Mouse (Mus musculus) heart, postnatal 0 days (tissue): ENCODE measurements around the gene Yy1.

Experiments used
- CTCF ChIP-seq: IDR thresholded peaks from 2 replicates; pipeline ENCODE4 v1.5.1; 2016; ENCODE audit warnings: antibody characterized with exemption, control low read depth, low read depth
- EP300 ChIP-seq: IDR thresholded peaks from 2 replicates; pipeline ENCODE4 v1.6.1; 2016; ENCODE audit warnings: antibody characterized with exemption, low read depth

DNA sequence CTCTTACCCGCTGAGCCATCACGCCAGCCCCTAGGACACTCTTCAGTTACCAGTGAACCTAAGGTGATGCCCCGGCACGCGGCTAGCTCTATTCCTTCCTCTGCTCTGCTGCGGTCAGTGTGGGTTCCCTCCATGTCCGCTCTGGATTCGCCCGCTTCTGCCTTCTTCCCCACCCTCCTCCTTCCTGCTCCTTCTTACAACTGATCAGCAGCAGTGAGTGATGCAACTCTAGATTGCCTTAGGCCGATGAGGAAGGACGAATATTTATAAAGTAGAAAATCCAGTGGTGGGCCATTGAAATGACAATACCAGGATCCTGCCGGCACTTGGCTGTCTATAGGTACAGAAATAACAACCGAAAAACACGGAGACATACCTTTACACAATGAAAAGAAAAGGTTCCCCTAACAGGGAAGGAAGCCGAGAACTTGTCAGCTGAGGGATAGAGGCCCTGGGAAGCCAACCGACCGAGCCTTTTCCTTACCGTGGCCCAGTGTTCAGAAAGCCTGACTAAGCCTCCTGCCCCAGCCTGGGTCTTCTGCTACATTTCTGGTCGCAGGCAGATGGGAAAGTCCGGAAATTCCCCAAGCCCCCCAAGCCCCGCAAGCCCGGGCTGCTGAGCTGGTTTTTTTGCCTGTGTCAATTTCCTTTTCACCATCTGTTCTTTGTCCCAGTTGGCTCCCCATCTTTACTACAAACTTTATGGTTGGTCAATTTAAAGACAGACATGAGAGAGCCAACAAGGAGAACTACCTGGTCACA lies 27.7 kb upstream of the Yy1 start:
- TF ChIP-seq CTCF (no peak), EP300 (no peak)
